Mouse (Mus musculus) kidney, adult 8-10 months (tissue): ENCODE data around the gene Slc35e1.

Experiments used
- DNase-seq, 2 experiments: peaks; one replicate each; pipeline ENCODE4 v3.0.0; 2022

Gene Slc35e1

DNA sequence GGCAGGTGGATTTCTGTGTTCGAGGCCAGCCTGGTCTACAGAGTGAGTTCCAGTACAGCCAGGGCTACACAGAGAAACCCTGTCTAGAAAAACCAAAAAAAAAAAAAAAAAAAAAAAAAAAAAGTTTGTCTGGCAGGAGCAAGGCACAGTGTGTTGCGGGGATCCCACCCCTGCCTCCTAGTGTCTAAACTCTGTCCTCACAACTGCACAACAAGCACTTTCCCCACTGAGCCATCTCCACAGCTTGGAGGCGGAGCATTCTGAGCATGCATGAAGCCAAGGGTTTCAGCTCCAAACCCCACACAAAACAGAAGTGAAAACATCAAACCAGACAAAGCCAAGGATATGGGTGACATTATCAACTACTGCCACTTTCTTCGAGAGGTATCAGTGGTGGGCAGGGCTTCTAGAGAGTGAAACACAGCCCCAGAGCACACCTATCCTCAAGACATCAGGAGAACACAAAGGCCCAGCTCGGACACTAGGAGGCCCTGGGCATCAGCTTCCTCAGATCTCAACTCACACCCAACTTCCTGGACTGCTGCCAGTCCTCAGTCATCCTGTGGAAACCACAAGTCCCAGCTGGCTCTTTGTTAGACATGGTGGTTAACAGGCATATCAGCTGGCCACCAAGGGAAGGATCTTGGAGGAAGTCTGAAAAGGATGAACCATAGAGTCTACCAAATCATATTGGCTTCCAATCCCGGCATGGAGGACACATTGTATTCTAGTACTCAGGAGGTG, 6.8 kb downstream of the Slc35e1 start:
- DNase-seq = peak in 1 of 2 experiments; percentile 31

DNA sequence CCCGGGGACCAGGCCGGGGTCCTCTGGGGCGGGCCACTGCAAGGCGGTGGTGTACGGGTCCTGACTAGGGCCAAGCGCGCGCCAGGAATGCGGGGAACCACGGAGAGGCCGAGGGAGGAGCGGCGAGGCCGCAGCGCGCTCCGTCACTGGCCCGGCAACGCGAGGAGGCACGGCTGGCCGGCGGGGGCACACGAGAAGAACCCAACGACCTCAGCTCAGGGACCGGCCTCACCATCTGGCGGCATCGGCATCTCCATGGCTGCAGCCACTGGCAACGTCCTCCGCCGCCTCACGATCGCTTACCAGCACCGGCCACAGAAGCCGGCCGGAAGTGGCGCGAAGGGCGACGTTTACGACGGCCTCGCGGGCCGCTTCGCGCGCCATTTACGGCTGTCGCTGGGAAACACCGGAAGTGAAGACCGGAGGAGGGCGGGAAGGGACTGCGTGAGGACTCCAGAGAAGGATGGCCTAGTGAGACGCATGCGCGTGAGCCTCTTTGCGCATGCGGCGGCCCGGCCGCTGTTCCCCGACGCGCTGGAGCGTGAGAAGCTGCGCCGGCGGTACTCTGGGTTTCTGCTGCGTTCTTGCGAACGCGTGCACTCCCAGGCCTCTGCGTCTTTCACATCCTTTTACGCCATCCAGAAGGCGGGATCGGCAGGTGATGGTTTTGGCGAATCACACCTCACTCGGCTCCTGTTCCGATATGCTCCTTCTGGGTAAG, 17.4 kb downstream of the Slc35e1 start, which contains the start of gene Cherp:
Gene Cherp (minus strand): TSS at position 401 of the 721 bp plus-strand sequence.
- peak; percentile 97 to 98 for DNase-seq

DNA sequence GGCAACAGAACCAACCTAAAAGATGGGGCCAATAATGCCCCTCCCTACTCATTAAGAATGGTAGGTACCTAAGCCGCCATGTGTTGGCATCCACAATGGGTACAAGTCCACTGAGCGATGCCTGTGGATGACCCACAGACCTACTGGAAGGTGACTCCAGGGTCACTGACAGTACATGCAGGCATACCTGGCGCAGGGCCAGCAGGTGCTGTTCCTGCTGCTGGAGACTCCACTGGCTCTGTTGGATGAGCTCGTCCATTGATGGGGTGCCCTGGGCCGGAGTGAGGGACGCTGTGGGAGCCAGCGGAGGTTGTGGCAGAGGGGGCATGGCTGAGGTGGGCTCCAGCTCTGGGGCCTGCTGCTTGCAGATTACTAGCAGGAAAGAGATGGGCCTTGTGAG, 21.7 kb downstream of the Slc35e1 start:
- DNase-seq = peak in 1 of 2 experiments; percentile 20

DNA sequence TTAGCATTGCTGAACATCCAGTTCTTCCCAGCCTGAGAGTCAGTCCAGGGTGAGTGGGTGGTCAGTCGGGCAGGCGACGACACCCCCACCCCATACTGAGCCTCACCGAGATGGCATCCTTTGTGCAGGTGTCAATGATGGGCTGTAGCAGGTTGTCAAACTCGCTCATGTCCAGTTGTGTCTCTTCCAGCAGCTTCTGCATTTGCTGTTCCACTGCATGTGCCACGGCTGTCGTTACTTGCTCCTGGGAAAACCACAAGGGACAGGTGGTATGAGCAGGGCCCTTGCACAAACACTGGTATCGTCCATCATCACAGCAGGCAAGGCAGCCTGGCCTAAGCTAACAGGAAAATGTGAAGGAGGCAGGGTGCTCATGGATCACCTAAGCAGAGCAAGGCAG, 22.4 kb downstream of the Slc35e1 start:
- DNase-seq = no peak

DNA sequence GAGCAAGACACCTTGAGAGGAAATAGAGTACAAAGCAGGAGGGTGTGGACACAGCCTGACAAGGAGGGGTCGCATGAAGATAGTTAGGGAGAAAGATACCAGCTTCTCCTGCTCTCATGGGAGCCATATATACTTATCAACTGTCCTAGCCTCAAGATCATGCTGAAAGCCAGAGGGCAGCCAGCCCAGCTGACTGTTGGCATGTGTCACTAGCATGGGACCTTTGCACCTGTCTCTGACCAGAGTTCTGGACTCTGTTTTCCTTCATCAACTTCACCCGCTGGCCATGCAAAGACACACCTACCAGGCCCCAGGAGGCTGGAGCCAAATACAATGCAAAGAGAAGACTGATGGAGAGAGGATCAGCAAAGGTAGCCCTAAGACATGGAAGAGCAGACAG, 23.2 kb downstream of the Slc35e1 start:
- DNase-seq = peak; percentile 42 to 54

DNA sequence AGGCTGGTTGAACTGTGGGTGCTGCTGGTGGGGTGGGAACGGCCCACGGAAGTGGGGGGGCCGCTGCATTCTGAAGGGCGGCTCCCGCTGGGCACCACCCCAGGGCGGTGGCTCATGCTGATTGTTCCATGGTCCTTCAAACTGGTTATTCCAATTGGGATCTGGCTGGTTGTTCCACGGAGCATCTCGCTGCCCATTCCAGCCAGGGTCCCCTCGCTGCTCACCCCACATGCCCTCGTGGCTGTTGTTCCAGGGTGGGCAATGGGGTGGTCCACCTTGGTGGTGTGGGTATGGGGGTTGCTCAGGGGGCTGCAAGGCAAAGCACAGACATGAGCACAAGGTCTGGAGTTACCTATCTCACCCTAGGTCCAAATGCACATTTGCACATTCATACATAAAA, 28.2 kb downstream of the Slc35e1 start:
- DNase-seq = no peak

DNA sequence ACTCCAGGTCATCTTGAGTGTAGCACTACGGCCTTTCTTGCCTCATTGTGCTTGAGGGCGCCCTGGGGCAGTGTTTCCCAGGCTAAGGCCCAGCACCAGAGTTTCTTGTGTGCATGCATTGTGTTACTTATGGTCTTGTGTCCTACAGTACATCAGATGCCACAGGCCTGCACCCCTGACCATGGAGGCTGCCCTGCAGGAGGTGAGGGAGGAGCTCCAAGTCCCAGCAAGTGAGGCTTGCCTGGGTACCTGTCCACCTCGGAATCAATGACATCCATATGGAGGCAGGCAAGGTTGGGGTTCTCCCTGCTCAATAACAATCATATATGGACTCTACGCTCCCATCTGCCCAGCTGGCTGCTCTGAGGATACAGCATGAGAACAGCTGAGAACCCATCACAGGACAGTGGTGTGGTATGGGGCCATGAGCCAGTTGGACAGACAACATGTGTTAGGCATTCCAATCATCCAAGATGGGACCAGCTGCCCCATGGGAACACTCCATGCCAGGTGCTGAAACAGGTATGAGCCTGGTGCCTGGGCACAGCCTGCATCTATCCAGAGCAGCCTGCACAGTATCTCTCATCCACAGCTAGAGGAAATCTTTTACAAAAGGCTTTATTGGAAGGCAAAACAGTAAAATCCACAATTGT, 32.4 kb downstream of the Slc35e1 start:
- no peak for DNase-seq

DNA sequence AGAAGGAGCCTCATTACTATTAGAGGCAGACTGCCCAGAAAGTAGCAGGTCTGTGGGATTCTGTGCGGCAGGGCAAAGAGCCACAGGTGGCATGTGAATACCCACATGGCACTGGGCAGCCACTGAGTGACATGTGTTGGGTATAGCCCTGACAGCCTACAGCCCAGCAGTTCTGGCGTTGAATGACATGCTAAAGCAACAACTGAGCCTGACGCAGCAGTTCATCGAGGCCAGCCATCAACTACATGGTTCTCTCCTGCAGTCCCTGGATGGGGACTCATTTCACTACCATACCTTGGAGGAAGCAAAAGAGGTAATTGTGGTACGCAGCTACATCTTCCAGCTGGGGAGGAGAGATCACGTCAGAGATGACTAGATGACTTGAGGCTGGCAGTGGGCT, 34.0 kb downstream of the Slc35e1 start:
- DNase-seq = no peak

DNA sequence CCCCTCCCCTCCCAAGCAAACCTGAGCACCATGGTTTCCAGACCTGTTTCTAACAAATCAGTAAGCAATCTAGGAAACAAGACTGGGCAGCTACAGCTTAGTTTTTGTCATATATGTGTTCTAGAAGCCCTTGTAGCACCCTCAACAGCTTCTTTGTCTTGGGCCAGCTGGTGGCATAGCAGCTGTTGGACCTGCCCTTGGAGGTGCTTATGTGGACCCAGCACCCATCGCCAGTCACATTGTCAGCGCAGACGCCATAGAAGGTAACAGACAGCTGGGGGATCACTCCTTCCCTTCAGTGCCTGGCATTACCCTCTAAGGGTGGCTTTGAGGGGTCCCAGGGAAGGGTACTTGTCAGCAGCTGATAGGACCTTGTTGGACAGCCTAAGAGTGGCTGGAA, 34.6 kb downstream of the Slc35e1 start:
- DNase-seq = no peak

DNA sequence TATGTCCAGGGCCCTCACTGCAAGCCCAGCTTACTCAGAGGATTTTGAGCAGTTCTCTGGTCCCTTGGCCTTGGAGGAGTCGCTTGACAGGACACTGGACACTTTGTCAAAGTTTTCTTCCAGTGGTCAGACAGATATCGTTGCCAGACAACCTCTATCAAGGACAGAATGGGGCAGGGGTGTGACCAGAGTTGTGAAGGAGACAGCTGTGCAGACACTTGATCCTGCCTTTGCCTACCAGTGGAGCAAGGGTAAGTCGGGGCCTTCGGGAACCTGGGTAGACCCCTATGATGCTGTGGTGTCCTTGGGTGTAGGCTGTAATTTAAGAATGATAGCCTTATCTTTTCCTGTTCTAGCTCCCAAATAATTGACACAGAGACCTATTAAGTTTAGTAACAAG, 37.1 kb downstream of the Slc35e1 start:
- no peak for DNase-seq

DNA sequence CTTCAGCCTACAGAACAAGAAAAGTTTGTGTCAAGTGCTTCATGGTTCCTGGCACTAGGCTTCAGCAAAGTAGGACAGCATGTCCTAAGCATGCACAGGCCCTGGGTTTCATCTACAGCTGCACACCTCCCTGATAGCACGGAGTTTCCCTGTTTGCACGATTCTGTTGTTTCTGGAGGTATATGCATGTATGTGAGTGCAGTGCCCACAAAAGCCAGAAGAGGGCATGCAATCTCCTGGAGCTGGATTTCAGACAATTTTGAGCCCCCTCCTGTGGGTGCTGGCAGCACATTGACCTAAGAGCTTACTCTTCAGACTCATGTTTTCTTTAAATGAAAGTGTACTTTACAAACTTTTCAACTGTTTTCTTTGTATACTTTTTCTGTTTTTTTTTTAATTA, 38.5 kb downstream of the Slc35e1 start:
- DNase-seq = no peak

DNA sequence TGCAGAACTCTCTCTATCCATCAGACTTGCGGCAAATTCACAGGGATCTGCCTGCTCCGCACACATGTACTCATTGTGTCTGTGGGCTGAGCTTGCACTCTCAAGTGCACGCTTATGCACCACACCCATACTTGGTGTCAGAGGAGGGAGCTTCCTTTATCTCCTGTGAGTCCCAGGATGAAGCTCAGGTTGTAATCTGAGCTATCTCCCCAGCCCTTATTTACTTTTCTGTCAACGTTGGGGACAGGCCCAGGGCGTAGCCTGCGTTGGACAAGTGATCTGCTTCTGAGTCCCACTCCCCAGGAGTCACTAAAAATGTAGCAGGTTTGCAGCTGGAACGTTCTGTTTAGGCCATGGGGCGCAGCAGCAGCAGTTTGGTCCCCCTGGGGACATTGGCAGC, 40.9 kb downstream of the Slc35e1 start:
- no peak for DNase-seq

DNA sequence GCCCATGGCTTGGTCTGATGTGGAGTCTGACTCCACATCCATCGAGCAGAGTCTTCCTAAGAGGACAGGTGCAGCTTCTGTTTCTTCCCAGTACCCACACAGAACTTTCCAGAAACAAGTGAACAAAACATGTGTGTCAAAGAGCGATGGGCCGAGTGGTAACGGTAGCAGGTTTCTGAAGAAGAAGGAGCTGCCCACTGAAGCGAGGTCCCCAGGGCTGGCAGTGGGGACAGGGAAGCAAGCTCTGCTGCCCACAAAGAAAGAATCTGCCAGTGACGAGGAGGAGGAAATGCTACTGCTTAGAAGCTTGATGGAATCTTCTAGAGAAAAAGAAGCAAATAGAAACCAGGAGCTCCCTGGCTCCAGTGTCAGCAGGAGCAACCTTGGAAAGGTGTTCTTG, 47.3 kb downstream of the Slc35e1 start:
- DNase-seq = no peak

DNA sequence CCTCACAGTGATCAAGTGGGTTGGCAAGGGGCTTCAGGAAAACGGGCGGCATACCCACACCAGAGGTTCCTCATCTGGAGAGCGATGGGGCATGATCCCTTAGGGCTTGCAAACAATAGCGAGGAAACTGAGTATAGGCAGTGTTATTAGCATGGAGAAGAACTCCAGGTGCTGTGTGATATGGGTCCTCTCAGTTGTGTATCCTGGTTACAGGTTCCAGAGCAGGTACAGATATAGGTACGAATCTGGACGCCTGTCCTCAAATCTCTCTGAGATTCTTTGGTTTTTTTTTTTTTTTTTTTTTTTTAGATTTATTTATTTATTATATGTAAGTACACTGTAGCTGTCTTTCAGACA, 48.4 kb downstream of the Slc35e1 start:
- no peak for DNase-seq

DNA sequence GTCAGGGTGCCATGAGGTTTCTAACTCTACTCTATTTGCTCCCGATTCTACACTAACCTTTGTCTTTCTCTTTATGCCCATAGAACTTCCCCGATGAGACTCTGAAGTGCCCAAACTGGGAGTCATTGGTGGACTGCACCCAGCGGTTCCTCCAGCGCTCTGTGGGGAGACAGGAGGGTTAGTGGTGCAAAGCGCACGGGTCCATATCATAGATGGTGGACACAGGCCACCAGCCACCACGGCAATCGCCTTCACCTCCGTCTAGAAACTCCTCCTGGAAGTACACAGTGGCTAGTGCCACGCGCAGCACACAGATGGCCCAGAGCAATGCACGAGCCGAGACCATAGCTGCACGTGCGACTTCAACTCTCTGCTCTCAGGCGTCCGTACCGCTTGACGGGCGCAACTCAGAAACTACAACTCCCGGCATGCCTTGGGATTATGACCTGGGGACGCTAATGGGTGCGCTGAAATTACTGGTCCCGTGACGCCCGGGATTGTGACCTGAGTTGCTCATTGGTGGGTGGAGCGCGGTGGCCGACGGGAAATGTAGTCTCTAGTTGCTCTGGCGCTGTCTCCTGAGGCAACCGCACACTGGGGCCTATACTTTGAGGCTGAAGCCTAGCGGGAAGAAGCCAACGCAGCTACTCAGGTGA, 48.9 kb downstream of the Slc35e1 start, which contains the start of the genes Calr3 and 1700030K09Rik:
Gene Calr3 (minus strand): TSS at position 533 of the 656 bp plus-strand sequence.
Gene 1700030K09Rik (plus strand): TSS at position 543 of the 656 bp plus-strand sequence.
- DNase-seq = peak; percentile 98 to 99

DNA sequence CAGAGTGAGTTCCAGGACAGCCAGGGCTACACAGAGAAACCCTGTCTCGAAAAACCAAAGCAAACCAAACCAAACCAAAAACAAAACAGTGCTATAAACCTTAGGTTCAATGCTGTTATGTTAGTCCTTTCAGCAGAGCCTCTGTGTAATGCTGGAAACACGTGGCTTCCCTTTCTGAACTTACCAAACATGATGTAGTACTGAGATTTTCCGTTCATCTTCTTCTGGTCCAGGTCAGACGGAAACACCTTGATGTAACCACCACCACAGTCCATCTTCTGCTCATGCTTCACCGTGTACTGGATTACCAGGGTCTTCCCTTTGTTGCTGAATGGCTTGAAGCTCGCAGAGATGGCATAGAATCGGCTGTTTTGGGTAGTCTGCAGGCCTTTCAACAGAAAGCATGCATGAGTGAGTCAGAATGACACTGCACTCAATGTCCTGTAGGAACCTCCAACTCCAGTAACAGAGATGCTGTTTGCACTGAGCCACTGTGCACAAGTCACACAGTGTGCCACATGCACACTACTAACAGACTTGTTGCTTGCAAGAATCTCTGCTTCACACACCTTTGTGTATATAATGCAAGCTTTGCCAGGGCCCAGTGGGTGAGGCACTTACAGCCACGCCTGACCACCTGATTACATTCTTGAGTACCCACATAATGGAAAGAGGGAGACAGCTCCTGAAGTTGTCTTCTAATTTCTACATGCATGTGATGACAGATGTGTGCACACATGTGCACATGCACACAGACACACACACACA, 54.0 kb downstream of the Slc35e1 start:
- no peak for DNase-seq

DNA sequence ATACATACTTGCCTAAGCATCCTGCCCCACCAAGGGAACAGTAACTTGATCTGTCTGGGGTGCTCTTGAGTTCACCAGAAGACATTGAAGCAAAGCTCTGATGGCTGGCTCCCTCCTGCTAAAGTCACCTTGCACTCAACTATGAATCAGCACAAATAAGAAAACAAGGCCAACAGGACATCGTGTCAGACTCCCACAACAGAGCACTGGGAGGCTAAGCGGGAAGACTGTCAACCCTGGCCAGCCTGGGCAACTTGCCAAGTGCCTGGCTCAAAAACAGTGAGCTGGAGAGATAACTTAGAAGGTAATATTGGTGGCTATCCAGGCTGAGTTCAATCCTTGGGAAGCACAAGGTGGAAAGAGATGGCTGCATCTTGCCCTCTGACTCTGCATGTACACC, 57.5 kb downstream of the Slc35e1 start:
- peak; percentile 36 to 47 for DNase-seq
